Mouse (Mus musculus) granulocyte monocyte progenitor cell, adult 5-6 weeks (primary cell): ENCODE data around the gene Shb. TPM values are rescaled to one million over a fixed set of nuclear protein-coding genes. Genes with fewer than 3 reads are reported as not detected.

Source experiments
- ATAC-seq: replicated peaks from 2 replicates; pipeline ENCODE4 v1.8.0; 2016; ENCODE audit warnings: mild to moderate bottlenecking, moderate TSS enrichment, inconsistent platforms; ENCODE audit not compliant: poor library complexity, severe bottlenecking
- total RNA-seq, 2 experiments: library from RNA; stranded (forward) in 1 of 2; stranded (reverse) in 1 of 2; fragments of 200-712, 200-1000 nt in 1 of 2; fragments of >200 nt in 1 of 2; fragmentation: Nextera tagmentation in 1 of 2; gene quantifications; 2 replicates each; pipeline ENCODE4 v1.2.3; 2014 to 2017

The Shb gene
- total RNA-seq, 2 experiments from 2014 or later = 0.72 to 1.1 TPM

DNA sequence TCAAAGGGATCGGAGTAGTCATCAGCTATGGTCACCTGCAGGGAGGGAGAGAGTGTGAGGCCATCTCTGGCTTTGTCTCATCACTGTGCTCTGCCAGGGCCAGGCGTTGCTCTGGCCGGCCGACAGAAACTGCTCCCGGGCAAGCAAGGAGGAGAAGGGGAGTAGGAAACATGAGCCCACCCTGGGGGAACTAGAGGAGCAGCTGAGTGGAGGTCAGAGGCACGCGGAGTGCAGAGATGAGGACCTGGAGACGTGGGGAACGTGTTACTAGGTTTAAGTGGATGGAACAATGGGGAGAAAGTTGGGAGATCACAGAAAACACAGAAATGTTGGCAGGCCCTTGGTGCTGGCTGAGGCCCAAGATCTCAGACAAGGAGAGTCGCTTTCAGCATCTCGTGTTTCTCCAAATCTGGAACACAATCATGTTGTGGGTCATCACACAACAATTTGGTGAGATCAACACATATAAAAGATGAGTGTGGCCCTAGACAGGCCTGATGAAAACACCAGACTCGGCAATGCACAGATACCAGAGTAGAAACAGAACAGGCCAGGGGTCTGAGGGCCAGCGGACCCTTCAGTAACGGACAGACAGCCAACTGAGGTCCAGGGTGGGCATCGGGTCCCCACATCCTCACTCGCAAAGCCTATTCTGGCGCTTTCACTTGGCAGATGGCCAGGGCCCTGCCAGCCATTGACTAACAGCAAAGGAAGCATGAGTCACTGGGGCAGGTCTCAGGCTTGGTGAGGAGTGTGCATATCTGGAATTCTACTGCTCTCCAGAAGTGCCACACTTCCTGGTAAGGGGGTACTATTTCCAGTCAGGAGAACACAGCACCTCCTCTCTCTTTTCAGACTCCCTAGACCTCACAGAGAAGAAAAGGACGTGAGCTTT lies 42.9 kb downstream of the Shb start:
- ATAC-seq = peak; percentile 66

DNA sequence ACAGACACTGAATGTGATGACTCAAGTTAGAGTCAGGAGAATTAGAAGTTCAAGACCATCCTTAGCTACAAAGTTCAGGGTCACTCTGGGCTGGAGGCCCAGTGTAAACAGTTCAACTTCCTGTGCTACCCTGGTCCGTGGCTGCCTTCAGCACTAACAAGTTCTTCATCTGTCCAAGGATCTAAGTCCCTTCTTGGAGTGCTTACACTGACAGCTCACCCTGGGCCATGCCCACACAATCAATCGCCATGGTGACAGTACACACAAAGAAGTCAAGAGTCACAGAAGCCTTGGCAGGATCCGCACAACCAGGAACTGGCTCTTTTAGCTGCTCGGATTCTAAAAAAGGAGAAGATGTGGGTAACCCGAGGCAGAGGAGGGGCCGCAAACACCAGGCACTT lies 44.6 kb downstream of the Shb start:
- peak; percentile 89 for ATAC-seq

DNA sequence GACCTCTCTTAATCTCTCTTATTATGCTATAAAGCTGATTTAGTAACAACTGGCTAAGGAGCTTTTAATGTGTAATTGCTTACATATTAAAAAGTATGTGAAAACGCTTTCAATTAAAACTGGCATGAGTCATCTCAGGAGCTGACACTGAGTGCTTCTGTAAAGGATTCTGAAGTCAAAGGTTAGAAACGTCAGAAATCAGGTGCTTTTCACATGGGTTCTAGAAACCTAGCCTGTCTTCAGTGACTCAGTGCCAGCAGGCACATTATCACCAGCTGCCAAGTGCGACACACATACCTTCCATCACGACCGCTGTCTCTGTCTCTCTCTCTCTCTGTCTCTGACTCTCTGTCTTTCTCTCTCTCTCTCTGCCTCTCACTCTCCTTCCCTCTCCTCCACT lies 47.2 kb downstream of the Shb start:
- no peak for ATAC-seq

DNA sequence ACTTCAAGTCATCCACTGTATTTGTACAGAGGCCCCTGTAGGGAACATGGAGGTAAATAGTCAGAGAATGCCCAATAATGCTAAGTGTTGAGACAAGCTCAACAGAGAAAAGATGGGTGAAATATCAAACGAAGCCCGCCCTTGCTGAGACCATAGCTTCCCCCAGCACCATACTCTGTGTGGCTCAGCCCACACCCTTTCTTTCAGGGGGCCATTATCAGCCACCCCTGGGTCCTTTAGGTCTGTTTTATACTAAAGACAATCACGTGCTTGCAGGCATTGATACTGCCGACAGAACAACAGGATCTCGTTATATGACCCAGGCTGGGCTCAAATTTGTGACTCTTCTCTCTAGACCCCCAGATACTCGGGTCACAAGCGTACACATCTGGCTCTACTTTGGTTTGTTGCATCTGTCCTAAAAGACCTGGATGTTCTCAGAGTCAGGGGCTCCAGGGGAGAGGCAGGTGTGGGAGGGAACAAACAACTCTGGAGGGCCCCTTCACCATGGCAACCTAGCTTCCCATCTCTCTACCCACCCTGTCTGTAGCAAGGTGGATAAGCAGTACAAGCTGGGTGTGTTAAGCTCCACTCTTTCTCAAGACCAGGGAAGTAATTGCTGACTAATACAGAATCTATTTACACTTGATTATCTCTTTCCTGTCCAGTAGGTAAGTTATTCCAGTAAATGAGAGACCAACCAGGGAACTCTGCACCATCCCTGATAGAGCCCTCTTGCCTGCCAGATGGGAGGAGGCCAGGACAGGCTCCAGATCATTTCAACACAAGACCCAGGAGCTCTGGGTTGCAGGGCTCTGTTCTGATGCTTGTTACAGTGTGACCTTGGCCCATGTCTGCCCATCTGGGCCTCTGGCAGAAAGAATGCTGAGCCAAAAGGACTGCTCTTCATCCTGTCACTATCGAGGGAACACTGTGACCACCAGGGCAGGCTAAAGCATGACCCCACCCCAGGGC lies 48.7 kb downstream of the Shb start:
- no peak for ATAC-seq

DNA sequence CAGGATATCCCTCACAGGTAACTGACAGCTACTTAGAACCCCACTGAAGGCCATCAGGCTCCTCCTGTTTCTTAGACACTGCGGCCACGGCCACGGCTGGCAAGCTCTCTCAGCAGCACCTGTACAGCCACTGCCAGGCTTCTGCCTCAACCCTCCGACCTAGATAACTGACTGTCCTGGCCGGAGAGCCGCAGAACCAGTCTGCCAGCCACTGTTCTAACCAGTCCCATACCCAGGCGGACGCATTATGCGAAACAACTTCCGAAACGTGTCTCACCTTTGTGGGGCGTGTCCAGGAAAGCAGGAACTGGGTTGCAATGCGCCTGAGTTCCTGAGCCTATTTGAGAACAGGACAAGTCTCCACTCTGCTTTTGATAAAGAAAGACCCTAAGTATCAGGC lies 50.0 kb downstream of the Shb start:
- no peak for ATAC-seq

DNA sequence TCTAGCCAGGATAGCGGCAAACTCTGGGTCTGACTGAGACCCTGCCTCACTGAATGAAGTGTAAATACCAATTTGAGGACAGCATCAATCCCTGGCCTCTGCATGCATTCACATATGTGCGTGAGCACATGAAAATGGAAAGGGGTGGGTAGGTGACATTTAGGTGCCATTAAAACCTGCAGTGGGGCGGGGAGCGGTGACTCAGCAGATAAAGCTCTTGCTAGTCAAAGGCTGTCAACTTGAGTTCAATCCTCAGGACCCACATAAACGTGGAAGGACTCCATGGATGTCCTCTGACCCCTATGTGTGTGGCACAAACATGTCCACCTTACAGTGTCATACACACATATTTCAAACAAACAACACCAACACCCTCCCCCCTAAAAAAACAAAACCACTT lies 50.8 kb downstream of the Shb start:
- ATAC-seq = no peak

DNA sequence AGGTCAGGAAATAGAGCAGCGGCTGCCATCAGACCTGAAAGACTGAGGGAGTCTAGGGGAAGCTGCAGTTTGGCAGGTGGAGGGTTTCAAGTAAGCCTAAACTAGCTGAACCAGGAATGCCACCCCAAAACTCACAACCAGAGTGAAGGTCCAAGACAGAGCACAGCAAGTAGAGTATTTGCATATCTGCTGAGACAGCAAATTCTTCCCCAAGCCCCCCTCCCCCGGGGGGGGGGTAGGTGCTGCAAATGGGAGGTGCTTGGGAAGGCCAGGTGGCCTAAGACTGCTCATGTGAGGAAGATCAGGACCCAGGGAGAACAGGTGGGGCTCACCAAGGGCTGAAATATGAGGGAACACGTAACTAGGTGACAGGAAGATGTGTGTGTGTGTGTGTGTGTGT lies 51.7 kb downstream of the Shb start:
- ATAC-seq = no peak

DNA sequence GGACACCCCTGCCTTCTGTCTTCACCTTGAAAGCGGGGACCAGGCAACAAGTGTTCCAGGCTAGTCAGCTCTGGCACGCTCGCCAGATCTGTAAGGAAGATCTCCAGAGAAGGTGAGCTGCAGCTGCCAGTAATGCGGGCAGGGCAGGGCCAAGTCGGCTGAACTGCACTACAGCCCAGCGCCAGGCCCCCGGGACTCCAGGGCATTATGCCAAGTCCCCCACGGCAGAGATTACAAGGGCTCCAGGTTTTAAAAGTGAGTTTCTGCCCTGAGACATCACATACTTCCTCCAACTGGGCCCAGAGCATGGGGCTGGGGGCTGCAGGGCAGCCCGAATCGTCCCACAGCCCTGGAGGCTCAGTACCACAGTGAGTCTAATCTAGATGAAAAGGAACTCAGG lies 52.8 kb downstream of the Shb start:
- ATAC-seq = no peak

GRCm38 (mm10) chr4:45478178-45478577 lies 54.1 kb downstream of the Shb start:
- ATAC-seq = no peak; the same call in 1 of the 2 replicates

DNA sequence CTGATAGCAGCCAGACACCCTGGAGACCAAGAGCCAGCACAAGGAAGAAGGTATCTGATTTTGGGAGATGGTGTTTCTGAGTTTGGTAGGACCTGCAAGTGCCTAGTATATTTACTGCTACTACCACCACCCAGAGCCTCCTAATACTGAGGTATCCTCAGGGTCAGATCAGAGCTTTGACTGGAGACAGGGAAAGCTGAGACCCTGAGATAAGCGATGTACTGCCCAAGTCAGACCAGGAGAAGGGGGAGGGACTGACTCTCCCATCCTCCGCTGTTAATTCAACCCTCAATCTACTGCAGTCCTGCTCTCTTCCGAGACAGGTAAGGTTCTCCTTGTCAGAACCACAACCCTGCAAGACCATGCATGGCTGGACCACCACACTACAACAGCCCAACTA lies 55.2 kb downstream of the Shb start:
- ATAC-seq = no peak

DNA sequence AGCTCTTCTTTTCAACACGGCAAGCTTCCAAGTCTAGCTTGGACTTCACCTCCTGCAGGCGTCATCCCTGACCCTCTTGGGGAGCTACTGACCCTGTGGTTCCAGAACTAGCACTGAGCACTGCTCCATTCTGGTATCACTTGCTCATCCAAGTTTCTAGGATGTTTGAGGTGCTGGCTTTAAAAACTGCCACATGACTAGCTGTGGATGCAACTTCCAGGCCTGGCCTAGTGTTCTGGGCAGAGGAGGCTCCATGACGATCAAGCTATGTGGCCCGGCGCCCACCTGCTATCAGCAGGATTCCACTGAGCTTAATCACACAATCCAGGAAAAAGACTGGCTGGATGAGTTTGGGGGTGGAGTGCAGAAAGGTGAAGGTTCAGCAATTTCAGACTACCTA lies 57.4 kb downstream of the Shb start:
- no peak for ATAC-seq

DNA sequence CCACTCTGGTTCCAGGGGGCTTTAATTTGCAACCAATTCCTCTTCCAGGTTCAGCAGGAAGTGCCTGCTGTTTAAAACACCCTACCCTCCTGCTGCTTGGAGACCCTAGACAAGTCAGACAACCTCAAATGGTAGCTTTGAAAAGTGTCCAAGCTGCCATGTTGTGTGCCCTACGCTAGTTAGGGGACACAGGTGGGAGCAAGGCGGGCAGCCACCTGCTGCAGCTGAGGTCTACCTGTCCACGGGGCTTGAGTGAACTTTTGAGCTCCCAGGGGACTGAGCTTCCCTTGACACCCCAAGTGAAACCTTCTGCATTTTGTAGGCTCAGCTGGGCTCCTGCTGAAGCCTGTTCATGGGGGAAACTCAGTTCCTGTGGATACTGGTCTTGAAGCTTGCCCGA lies 58.1 kb downstream of the Shb start:
- ATAC-seq = no peak

- ATAC-seq = peak; percentile 73
Observed at GRCm38 (mm10) chr4:45473129-45473528, 59.1 kb downstream of the Shb start.

- ATAC-seq = no peak
Observed at GRCm38 (mm10) chr4:45472706-45473105, 59.6 kb downstream of the Shb start.

DNA sequence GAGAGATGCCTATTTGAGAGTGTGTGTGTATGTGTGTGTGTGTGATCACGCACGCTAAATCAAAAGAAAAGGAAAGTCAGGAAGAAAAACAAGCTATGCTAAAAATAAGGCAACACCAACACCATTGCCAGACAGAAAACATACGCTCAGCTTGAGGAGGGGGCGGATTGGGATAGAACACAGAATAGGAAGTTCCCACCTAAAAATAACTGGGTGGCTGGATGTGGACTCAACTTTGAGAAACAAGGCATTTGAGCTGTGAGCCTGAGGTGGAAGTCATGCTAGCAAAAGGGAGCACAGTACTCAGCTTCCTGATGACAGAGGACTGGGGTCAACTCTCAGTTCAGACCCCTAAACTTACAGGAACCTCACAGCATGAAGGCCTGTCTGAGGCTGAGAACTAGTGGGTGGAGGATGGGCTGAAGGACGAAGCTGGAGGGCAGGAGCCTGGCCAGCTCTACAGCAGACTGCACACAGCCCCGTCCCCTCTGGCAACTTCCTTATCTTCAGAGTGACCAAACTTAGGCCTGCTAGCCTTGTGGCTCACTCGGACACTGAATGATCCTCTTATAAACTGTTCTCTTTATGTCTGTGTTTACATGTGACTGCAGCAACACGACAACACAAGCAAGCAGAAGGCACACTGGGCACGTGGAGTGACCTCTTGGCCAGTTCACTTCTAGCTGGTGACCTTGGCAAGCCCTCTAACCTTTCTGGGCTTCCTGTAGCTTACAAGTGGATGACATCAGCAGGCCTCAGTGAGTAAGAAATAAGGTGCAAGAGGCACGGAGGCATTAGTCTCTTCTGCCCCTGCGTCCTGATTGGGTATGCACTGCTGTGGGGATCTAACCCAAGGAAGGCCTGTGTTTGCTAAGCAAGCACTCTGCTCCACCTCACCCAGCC lies 60.4 kb downstream of the Shb start:
- 0 out of 2 replicates have a peak, but pooled peaks have one; percentile 14 for ATAC-seq

GRCm38 (mm10) chr4:45469057-45469456 lies 63.2 kb downstream of the Shb start:
- ATAC-seq = no peak

DNA sequence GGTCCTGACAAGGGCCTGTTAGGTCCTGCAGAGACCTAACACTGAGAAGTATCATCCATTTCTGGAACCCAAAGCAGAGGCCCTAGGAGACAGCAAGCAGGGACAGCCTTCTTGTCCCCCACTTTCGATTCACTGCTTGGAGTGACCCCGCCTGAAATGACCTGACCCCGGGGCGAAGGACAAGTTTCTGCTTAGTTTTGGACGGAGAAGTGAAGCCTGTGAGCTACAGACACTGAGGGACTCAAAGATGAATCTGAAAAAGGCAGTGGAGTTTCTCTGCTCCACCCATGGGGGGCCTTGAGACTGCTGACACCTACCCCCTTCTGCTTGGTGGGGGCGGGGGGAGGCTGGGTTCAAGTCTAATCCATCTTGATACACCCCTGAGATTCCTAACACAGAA lies 63.8 kb downstream of the Shb start:
- ATAC-seq = no peak

GRCm38 (mm10) chr4:45467115-45467912 lies 65.0 kb downstream of the Shb start:
- ATAC-seq = no peak

GRCm38 (mm10) chr4:45464941-45465340 lies 67.3 kb downstream of the Shb start:
- no peak for ATAC-seq
